Mouse (Mus musculus) lung, embryonic 16.5 days (tissue): Measurements from ENCODE around the gene Tubb4b. TPM values are rescaled to one million over a fixed set of nuclear protein-coding genes. Genes with fewer than 3 reads are reported as not detected.

Source experiments
- ATAC-seq: fragments of 200-750 bp; cut with Nextera tagmentation; 2 replicates; pipeline ENCODE4 v1.8.0; 2017; ENCODE audit warnings: low read depth, mild to moderate bottlenecking, moderate library complexity
- H3K27ac ChIP-seq: fragments of 300-500 bp; sonication (generic); 2 replicates; pipeline ENCODE4 v1.5.1; 2014; ENCODE audit warnings: mild to moderate bottlenecking, control low read depth, low read length
- H3K27me3 ChIP-seq: fragments of 300-500 bp; sonication (generic); 2 replicates; pipeline ENCODE4 v1.6.1; 2014; ENCODE audit warnings: low read depth, low read length, mixed read lengths; ENCODE audit not compliant: control insufficient read depth, insufficient read depth
- H3K36me3 ChIP-seq: fragments of 300-500 bp; sonication (generic); 2 replicates; pipeline ENCODE4 v1.6.1; 2014; ENCODE audit warnings: low read length; ENCODE audit not compliant: control insufficient read depth, insufficient read depth
- H3K4me1 ChIP-seq: fragments of 300-500 bp; sonication (generic); replicated peaks from 2 replicates; pipeline ENCODE4 v1.6.1; 2014; ENCODE audit warnings: low read length, mixed read lengths; ENCODE audit not compliant: control insufficient read depth, insufficient read depth
- H3K4me2 ChIP-seq: fragments of 300-500 bp; sonication (generic); 2 replicates; pipeline ENCODE4 v1.6.1; 2014; ENCODE audit warnings: low read depth, low read length, control low read depth
- H3K4me3 ChIP-seq: fragments of 300-500 bp; sonication (generic); 2 replicates; pipeline ENCODE4 v1.5.1; 2014; ENCODE audit warnings: mild to moderate bottlenecking, low read length, control low read depth
- H3K9ac ChIP-seq: fragments of 300-500 bp; sonication (generic); 2 replicates; pipeline ENCODE4 v1.6.1; 2014; ENCODE audit warnings: low read length, control low read depth
- H3K9me3 ChIP-seq: fragments of 300-500 bp; sonication (generic); 2 replicates; pipeline ENCODE4 v1.6.1; 2016; ENCODE audit warnings: low read length; ENCODE audit not compliant: control insufficient read depth
- WGBS: fragments of 180-500 bp; shearing (Covaris S2); extraction: QIAGEN DNeasy Blood & Tissue Kit; methylation state at CpG from one replicate; pipeline ENCODE4 v1.1.7; 2014; 5-methylcytosine and 5-hydroxymethylcytosine counted together
- polyA plus RNA-seq: library from polyadenylated mRNA; unstranded; fragments of >200 nt; fragmentation: Nextera tagmentation; extraction: Ambion mirVana; gene quantifications from 2 replicates; pipeline ENCODE4 v1.2.1, GENCODE M21; 2015

Gene Tubb4b
- polyA plus RNA-seq, 1 experiment from 2014 or later, result 677 TPM

GRCm38 (mm10) chr2:25238106-25238505 lies 13.6 kb upstream of the Tubb4b start:
- H3K9me3 ChIP-seq, result no peaks in the 10 kb centered on the region
- no peak for ATAC-seq
- H3K4me1 ChIP-seq, result peaks cover 8% of the 10 kb centered on the region
- H3K9ac ChIP-seq, result no peak overlapping the region
- no peak overlapping the region for H3K4me2 ChIP-seq
- H3K27ac ChIP-seq, result no peak overlapping the region
- H3K36me3 ChIP-seq, result no peaks in the 10 kb centered on the region
- peaks cover 16% of the 10 kb centered on the region for H3K27me3 ChIP-seq
- no peak overlapping the region for H3K4me3 ChIP-seq

GRCm38 (mm10) chr2:25237522-25237921 lies 13.0 kb upstream of the Tubb4b start:
- peaks cover 10% of the 10 kb centered on the region for H3K27me3 ChIP-seq
- H3K27ac ChIP-seq, result no peak overlapping the region
- H3K36me3 ChIP-seq, result no peaks in the 10 kb centered on the region
- peaks cover 8% of the 10 kb centered on the region for H3K4me1 ChIP-seq
- H3K4me3 ChIP-seq, result no peak overlapping the region
- no peak overlapping the region for H3K9ac ChIP-seq
- H3K9me3 ChIP-seq, result no peaks in the 10 kb centered on the region
- ATAC-seq, result no peak
- WGBS, result 43% methylated on average over 4 of the region's 4 CpGs
- H3K4me2 ChIP-seq, result no peak overlapping the region

GRCm38 (mm10) chr2:25236614-25237013 lies 12.1 kb upstream of the Tubb4b start, which contains the start of gene Rnf224:
Gene Rnf224 (minus strand): TSS chr2:25236787.
- Histone ChIP-seq H3K4me3 (no peak within 1 kb of the TSS), H3K4me1 (peaks cover 8% of the 10 kb centered on the region), H3K27ac (no peak within 1 kb of the TSS), H3K9me3 (no peaks in the 10 kb centered on the region), H3K36me3 (no peaks in the 10 kb centered on the region), H3K4me2 (no peak within 1 kb of the TSS), H3K27me3 (peaks cover 1% of the 10 kb centered on the region), H3K9ac (no peak within 1 kb of the TSS)
- ATAC-seq, result no peak
- WGBS, result 24% methylated on average over 8 of the region's 8 CpGs

GRCm38 (mm10) chr2:25234551-25235220 lies 10.2 kb upstream of the Tubb4b start:
- H3K9ac ChIP-seq, result no peak overlapping the region
- WGBS, result 45% methylated on average over 5 of the region's 5 CpGs
- no peaks in the 10 kb centered on the region for H3K9me3 ChIP-seq
- no peaks in the 10 kb centered on the region for H3K27me3 ChIP-seq
- H3K4me2 ChIP-seq, result no peak overlapping the region
- ATAC-seq, result no peak
- no peaks in the 10 kb centered on the region for H3K36me3 ChIP-seq
- H3K27ac ChIP-seq, result no peak overlapping the region
- H3K4me3 ChIP-seq, result no peak overlapping the region
- H3K4me1 ChIP-seq, result no peaks in the 10 kb centered on the region

- Histone ChIP-seq H3K4me1 (no peaks in the 10 kb centered on the region; the same call in 1 of the 2 replicates), H3K4me3 (no peak within 1 kb of the TSS), H3K4me2 (no peak within 1 kb of the TSS), H3K36me3 (no peaks in the 10 kb centered on the region), H3K27ac (no peak within 1 kb of the TSS), H3K9ac (no peak within 1 kb of the TSS), H3K27me3 (no peaks in the 10 kb centered on the region), H3K9me3 (no peaks in the 10 kb centered on the region)
- 61% methylated on average over 3 of the region's 3 CpGs for WGBS
- no peak for ATAC-seq
Measured at GRCm38 (mm10) chr2:25234050-25234449, 9.5 kb upstream of the Tubb4b start, which contains the start of gene Slc34a3. Gene Slc34a3 (minus strand): TSS chr2:25234364.

- H3K4me1 ChIP-seq, result peaks cover 5% of the 10 kb centered on the region; the same call in 1 of the 2 replicates
- H3K36me3 ChIP-seq, result no peaks in the 10 kb centered on the region
- 59% methylated on average over 4 of the region's 4 CpGs for WGBS
- no peaks in the 10 kb centered on the region for H3K27me3 ChIP-seq
- no peaks in the 10 kb centered on the region for H3K9me3 ChIP-seq
- no peak for ATAC-seq
- H3K4me2 ChIP-seq, result no peak overlapping the region
- H3K9ac ChIP-seq, result no peak overlapping the region
- H3K27ac ChIP-seq, result no peak overlapping the region
- H3K4me3 ChIP-seq, result no peak overlapping the region
Measured at GRCm38 (mm10) chr2:25233421-25233820, 8.9 kb upstream of the Tubb4b start.

- Histone ChIP-seq H3K4me2 (no peak overlapping the region), H3K4me3 (no peak overlapping the region), H3K4me1 (peaks cover 9% of the 10 kb centered on the region; the same call in 1 of the 2 replicates), H3K9me3 (no peaks in the 10 kb centered on the region), H3K9ac (no peak overlapping the region), H3K27ac (no peak overlapping the region), H3K27me3 (no peaks in the 10 kb centered on the region), H3K36me3 (no peaks in the 10 kb centered on the region)
- ATAC-seq, result no peak
- WGBS, result 57% methylated on average over 12 of the region's 12 CpGs
Measured at GRCm38 (mm10) chr2:25231038-25231437, 6.5 kb upstream of the Tubb4b start.

- no peak overlapping the region for H3K4me2 ChIP-seq
- no peak overlapping the region for H3K9ac ChIP-seq
- H3K36me3 ChIP-seq, result no peaks in the 10 kb centered on the region
- 75% methylated on average over 7 of the region's 7 CpGs for WGBS
- H3K4me1 ChIP-seq, result peaks cover 13% of the 10 kb centered on the region
- no peak for ATAC-seq
- H3K27me3 ChIP-seq, result no peaks in the 10 kb centered on the region
- no peak overlapping the region for H3K4me3 ChIP-seq
- no peaks in the 10 kb centered on the region for H3K9me3 ChIP-seq
- no peak overlapping the region for H3K27ac ChIP-seq
Measured at GRCm38 (mm10) chr2:25230581-25230980, 6.1 kb upstream of the Tubb4b start.

GRCm38 (mm10) chr2:25229582-25229981 lies 5.1 kb upstream of the Tubb4b start:
- ATAC-seq, result no peak
- no peaks in the 10 kb centered on the region for H3K36me3 ChIP-seq
- no peaks in the 10 kb centered on the region for H3K27me3 ChIP-seq
- WGBS, result 64% methylated on average over 5 of the region's 5 CpGs
- H3K27ac ChIP-seq, result no peak overlapping the region
- H3K9ac ChIP-seq, result no peak overlapping the region
- no peak overlapping the region for H3K4me3 ChIP-seq
- no peaks in the 10 kb centered on the region for H3K9me3 ChIP-seq
- H3K4me2 ChIP-seq, result no peak overlapping the region
- H3K4me1 ChIP-seq, result peaks cover 16% of the 10 kb centered on the region
